Mouse (Mus musculus) liver, adult 10 weeks (tissue): ENCODE data around the gene Bcl2a1b. TPM values are rescaled to one million over a fixed set of nuclear protein-coding genes. Genes with fewer than 3 reads are reported as not detected.

ENCODE experiments used
- polyA plus RNA-seq: library from polyadenylated mRNA; stranded (reverse); fragments of 350-450 nt; fragmentation: Illumina TruSeq; extraction: RNeasy Lipid Tissue Mini Kit (QIAGEN cat#74804); gene quantifications from one replicate; pipeline ENCODE4 v1.2.3, GENCODE M21; 2014; ENCODE audit warnings: low read depth, low replicate concordance

Bcl2a1b gene
- polyA plus RNA-seq, result 1.9 TPM

GRCm38 (mm10) chr9:89198969-89199416 is at the start of gene Bcl2a1b, which contains the start of gene Gm29094:
Gene Bcl2a1b, plus strand, starts transcription at chr9:89199209.
Gene Gm29094, plus strand, starts transcription at chr9:89199379.

GRCm38 (mm10) chr9:89210353-89211064 is 11.5 kb downstream of the Bcl2a1b start, which contains the start of gene Mthfs:
Gene Mthfs, plus strand, starts transcription at chr9:89210676.

Other genes starting within 250 kb of the Bcl2a1b start
- 1.6 TPM for gene Bcl2a1a, start 242.3 kb upstream of the Bcl2a1b start, polyA plus RNA-seq
- gene Trim43b, start 106.4 kb upstream of the Bcl2a1b start, polyA plus RNA-seq, result not detected
- 1.3 TPM for gene Gm29094, start 170 bp downstream of the Bcl2a1b start, polyA plus RNA-seq
- gene Mthfs, start 11.5 kb downstream of the Bcl2a1b start, polyA plus RNA-seq, result 66.4 TPM